Mouse (Mus musculus): Measurements from ENCODE around the gene B4galnt1. TPM values are rescaled to one million over a fixed set of nuclear protein-coding genes. Genes with fewer than 3 reads are reported as not detected.
A peak's percentile ranks its signal among the peaks of the same experiment; 100 is the strongest.

The B4galnt1 gene
- polyA plus RNA-seq, 1 experiment from 2014 or later = 7.8 TPM

DNA sequence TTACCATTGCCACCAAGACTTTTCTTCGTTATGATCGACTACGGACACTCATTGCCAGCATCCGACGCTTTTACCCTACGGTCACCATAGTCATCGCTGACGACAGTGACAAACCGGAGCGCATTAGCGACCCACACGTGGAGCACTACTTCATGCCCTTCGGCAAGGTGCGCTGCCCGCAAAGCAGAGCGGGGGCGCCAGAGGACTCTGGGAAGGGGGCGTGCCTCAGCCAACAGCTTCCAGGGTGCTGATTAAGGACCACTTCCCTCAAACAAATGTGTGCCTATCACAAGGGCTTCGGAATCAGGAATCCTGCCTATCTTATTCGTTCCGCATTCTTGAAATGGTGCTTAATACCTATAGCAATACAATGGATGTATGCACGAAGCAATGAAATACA is 5.0 kb downstream of the B4galnt1 start:
- Histone ChIP-seq H3K9me3 (ENCODE audit: control insufficient read depth, low read length) (no peaks in the 10 kb centered on the region), H3K9ac (ENCODE audit: low read length) (peak overlapping the region; percentile 20; the same call in 1 of the 2 replicates), H3K36me3 (ENCODE audit: control insufficient read depth, insufficient read depth, low read length) (no peaks in the 10 kb centered on the region), H3K4me3 (ENCODE audit: low read depth, low read length) (peak overlapping the region; percentile 29; the same call in 1 of the 2 replicates), H3K4me1 (replicated peaks; ENCODE audit: control insufficient read depth, insufficient read depth, low read length) (peaks cover 22% of the 10 kb centered on the region; the same call in 1 of the 2 replicates), H3K4me2 (ENCODE audit: low read depth, low read length, severe bottlenecking) (peak overlapping the region; percentile 55), H3K27me3 (ENCODE audit: control insufficient read depth, insufficient read depth, low read length) (peaks cover 53% of the 10 kb centered on the region), H3K27ac (ENCODE audit: low read depth, low read length) (no peak overlapping the region)
- no peak for ATAC-seq (replicated peaks; ENCODE audit: low FRiP score)
- DNase-seq (ENCODE audit: low spot score) = no peak
- under 1% methylated on average over 22 of the region's 22 CpGs for whole genome bisulfite sequencing

DNA sequence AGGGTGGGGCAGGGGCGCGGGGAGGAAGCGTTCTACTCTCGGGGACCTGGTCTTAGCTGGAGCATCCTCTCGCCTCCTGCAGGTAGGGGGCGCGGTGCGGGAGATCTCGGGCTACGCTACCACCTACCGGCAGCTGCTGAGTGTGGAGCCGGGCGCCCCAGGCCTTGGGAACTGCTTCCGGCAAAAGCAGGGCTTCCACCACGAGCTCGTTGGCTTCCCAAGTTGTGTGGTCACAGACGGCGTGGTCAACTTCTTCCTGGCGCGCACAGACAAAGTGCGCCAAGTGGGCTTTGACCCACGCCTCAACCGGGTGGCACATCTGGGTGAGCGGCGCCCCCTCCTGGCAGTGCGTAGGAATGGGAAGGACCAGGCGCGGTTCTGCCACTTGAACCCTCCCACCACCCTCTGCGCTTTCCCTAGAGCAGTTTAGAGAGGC is 5.8 kb downstream of the B4galnt1 start:
- peak overlapping the region; percentile 55 for H3K4me2 ChIP-seq (ENCODE audit: low read depth, low read length, severe bottlenecking)
- H3K9ac ChIP-seq (ENCODE audit: low read length) = peak overlapping the region; percentile 20
- H3K4me1 ChIP-seq (replicated peaks; ENCODE audit: control insufficient read depth, insufficient read depth, low read length) = peaks cover 15% of the 10 kb centered on the region; the same call in 1 of the 2 replicates
- ATAC-seq (replicated peaks; ENCODE audit: low FRiP score) (peak; percentile 74), DNase-seq (ENCODE audit: low spot score) (peak; percentile 91)
- peaks cover 47% of the 10 kb centered on the region for H3K27me3 ChIP-seq (ENCODE audit: control insufficient read depth, insufficient read depth, low read length)
- under 1% methylated on average over 29 of the region's 29 CpGs for WGBS
- H3K9me3 ChIP-seq (ENCODE audit: control insufficient read depth, low read length) = no peaks in the 10 kb centered on the region
- H3K27ac ChIP-seq (ENCODE audit: low read depth, low read length) = no peak overlapping the region
- H3K36me3 ChIP-seq (ENCODE audit: control insufficient read depth, insufficient read depth, low read length) = no peaks in the 10 kb centered on the region
- H3K4me3 ChIP-seq (ENCODE audit: low read depth, low read length) = peak overlapping the region; percentile 29

- WGBS = 91% methylated on average over 15 of the region's 15 CpGs
- DNase-seq (ENCODE audit: low spot score) (no peak), ATAC-seq (replicated peaks; ENCODE audit: low FRiP score) (no peak)
- no peak overlapping the region for H3K4me3 ChIP-seq (ENCODE audit: low read depth, low read length)
- no peak overlapping the region for H3K9ac ChIP-seq (ENCODE audit: low read length)
- H3K9me3 ChIP-seq (ENCODE audit: control insufficient read depth, low read length) = no peaks in the 10 kb centered on the region
- no peaks in the 10 kb centered on the region for H3K36me3 ChIP-seq (ENCODE audit: control insufficient read depth, insufficient read depth, low read length)
- no peak overlapping the region for H3K4me2 ChIP-seq (ENCODE audit: low read depth, low read length, severe bottlenecking)
- H3K4me1 ChIP-seq (replicated peaks; ENCODE audit: control insufficient read depth, insufficient read depth, low read length) = peaks cover 11% of the 10 kb centered on the region; the same call in 1 of the 2 replicates
- no peak overlapping the region for H3K27ac ChIP-seq (ENCODE audit: low read depth, low read length)
- peaks cover 39% of the 10 kb centered on the region for H3K27me3 ChIP-seq (ENCODE audit: control insufficient read depth, insufficient read depth, low read length)
Measured at GRCm38 (mm10) chr10:127171631-127172200, 6.7 kb downstream of the B4galnt1 start.

- WGBS = 79% methylated on average over 16 of the region's 16 CpGs
- DNase-seq (ENCODE audit: low spot score) (no peak), ATAC-seq (replicated peaks; ENCODE audit: low FRiP score) (no peak)
- Histone ChIP-seq H3K4me2 (ENCODE audit: low read depth, low read length, severe bottlenecking) (no peak overlapping the region), H3K27me3 (ENCODE audit: control insufficient read depth, insufficient read depth, low read length) (peaks cover 40% of the 10 kb centered on the region), H3K9me3 (ENCODE audit: control insufficient read depth, low read length) (no peaks in the 10 kb centered on the region), H3K4me3 (ENCODE audit: low read depth, low read length) (no peak overlapping the region), H3K36me3 (ENCODE audit: control insufficient read depth, insufficient read depth, low read length) (no peaks in the 10 kb centered on the region), H3K9ac (ENCODE audit: low read length) (no peak overlapping the region), H3K27ac (ENCODE audit: low read depth, low read length) (no peak overlapping the region), H3K4me1 (replicated peaks; ENCODE audit: control insufficient read depth, insufficient read depth, low read length) (peaks cover 18% of the 10 kb centered on the region)
Measured at GRCm38 (mm10) chr10:127173148-127174065, 8.4 kb downstream of the B4galnt1 start.

GRCm38 (mm10) chr10:127174170-127174569 is 9.1 kb downstream of the B4galnt1 start:
- WGBS = 83% methylated on average over 7 of the region's 7 CpGs
- no peak overlapping the region for H3K9ac ChIP-seq (ENCODE audit: low read length)
- no peak overlapping the region for H3K4me3 ChIP-seq (ENCODE audit: low read depth, low read length)
- H3K27ac ChIP-seq (ENCODE audit: low read depth, low read length) = no peak overlapping the region
- ATAC-seq (replicated peaks; ENCODE audit: low FRiP score) (no peak), DNase-seq (ENCODE audit: low spot score) (peak; percentile 44)
- H3K36me3 ChIP-seq (ENCODE audit: control insufficient read depth, insufficient read depth, low read length) = no peaks in the 10 kb centered on the region
- H3K4me2 ChIP-seq (ENCODE audit: low read depth, low read length, severe bottlenecking) = no peak overlapping the region
- no peaks in the 10 kb centered on the region for H3K9me3 ChIP-seq (ENCODE audit: control insufficient read depth, low read length)
- peaks cover 44% of the 10 kb centered on the region for H3K27me3 ChIP-seq (ENCODE audit: control insufficient read depth, insufficient read depth, low read length)
- H3K4me1 ChIP-seq (replicated peaks; ENCODE audit: control insufficient read depth, insufficient read depth, low read length) = peaks cover 22% of the 10 kb centered on the region

DNA sequence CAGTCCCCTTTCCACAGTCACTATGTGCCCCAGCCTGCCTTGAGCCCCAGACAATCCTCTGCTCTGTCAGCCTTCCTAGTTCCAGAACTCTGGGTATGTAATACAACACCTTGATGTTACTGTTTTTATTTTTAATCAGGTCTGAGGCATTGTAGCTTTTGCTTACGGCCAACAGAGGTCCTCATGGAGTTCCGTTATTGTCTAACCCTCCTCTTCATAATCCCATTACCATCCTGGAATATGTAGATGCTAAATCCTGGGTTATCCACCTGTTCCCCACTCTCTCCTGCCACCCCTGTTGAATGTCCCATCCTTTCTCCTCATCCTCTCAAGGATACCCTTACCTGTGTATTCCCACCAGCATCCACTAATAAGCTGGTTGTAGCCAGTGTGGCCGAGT is 11.2 kb downstream of the B4galnt1 start:
- Histone ChIP-seq H3K4me3 (ENCODE audit: low read depth, low read length) (no peak overlapping the region), H3K4me2 (ENCODE audit: low read depth, low read length, severe bottlenecking) (no peak overlapping the region), H3K9ac (ENCODE audit: low read length) (no peak overlapping the region), H3K27me3 (ENCODE audit: control insufficient read depth, insufficient read depth, low read length) (peaks cover 44% of the 10 kb centered on the region), H3K27ac (ENCODE audit: low read depth, low read length) (no peak overlapping the region), H3K36me3 (ENCODE audit: control insufficient read depth, insufficient read depth, low read length) (no peaks in the 10 kb centered on the region), H3K9me3 (ENCODE audit: control insufficient read depth, low read length) (no peaks in the 10 kb centered on the region), H3K4me1 (replicated peaks; ENCODE audit: control insufficient read depth, insufficient read depth, low read length) (peaks cover 20% of the 10 kb centered on the region)
- ATAC-seq (replicated peaks; ENCODE audit: low FRiP score) (no peak), DNase-seq (ENCODE audit: low spot score) (no peak)
- 21% methylated on average over 3 of the region's 3 CpGs for WGBS

- DNase-seq (ENCODE audit: low spot score) (peak; percentile 50), ATAC-seq (replicated peaks; ENCODE audit: low FRiP score) (no peak)
- Histone ChIP-seq H3K36me3 (ENCODE audit: control insufficient read depth, insufficient read depth, low read length) (no peaks in the 10 kb centered on the region), H3K4me2 (ENCODE audit: low read depth, low read length, severe bottlenecking) (no peak overlapping the region), H3K4me3 (ENCODE audit: low read depth, low read length) (no peak overlapping the region), H3K27me3 (ENCODE audit: control insufficient read depth, insufficient read depth, low read length) (peaks cover 43% of the 10 kb centered on the region), H3K9me3 (ENCODE audit: control insufficient read depth, low read length) (no peaks in the 10 kb centered on the region), H3K27ac (ENCODE audit: low read depth, low read length) (no peak overlapping the region), H3K9ac (ENCODE audit: low read length) (no peak overlapping the region), H3K4me1 (replicated peaks; ENCODE audit: control insufficient read depth, insufficient read depth, low read length) (peaks cover 20% of the 10 kb centered on the region)
- 4% methylated on average over 7 of the region's 7 CpGs for WGBS
Measured at GRCm38 (mm10) chr10:127176756-127177155, 11.7 kb downstream of the B4galnt1 start.

- H3K27me3 ChIP-seq (ENCODE audit: control insufficient read depth, insufficient read depth, low read length) = peaks cover 43% of the 10 kb centered on the region
- ATAC-seq (replicated peaks; ENCODE audit: low FRiP score) = peak; percentile 13; the same call in 1 of the 2 replicates
- 20% methylated on average over 9 of the region's 9 CpGs for WGBS
- H3K36me3 ChIP-seq (ENCODE audit: control insufficient read depth, insufficient read depth, low read length) = no peaks in the 10 kb centered on the region
- H3K4me3 ChIP-seq (ENCODE audit: low read depth, low read length) = peak overlapping the region; percentile 15; the same call in 1 of the 2 replicates
- no peak overlapping the region for H3K27ac ChIP-seq (ENCODE audit: low read depth, low read length)
- DNase-seq (ENCODE audit: low spot score) = no peak
- H3K4me2 ChIP-seq (ENCODE audit: low read depth, low read length, severe bottlenecking) = peak overlapping the region; percentile 49; the same call in 1 of the 2 replicates
- H3K4me1 ChIP-seq (replicated peaks; ENCODE audit: control insufficient read depth, insufficient read depth, low read length) = peaks cover 20% of the 10 kb centered on the region
- H3K9ac ChIP-seq (ENCODE audit: low read length) = no peak overlapping the region
- H3K9me3 ChIP-seq (ENCODE audit: control insufficient read depth, low read length) = no peaks in the 10 kb centered on the region
Measured at GRCm38 (mm10) chr10:127177235-127177634, 12.2 kb downstream of the B4galnt1 start.

Measured in forebrain, embryonic 11.5 days (tissue).